Mouse (Mus musculus) frontal cortex, postnatal 14 days (tissue): ENCODE results near the gene Krt8.
"Not testable (repeated sequence)": the region's sequence is repeated elsewhere in the genome, so short reads cannot be mapped to it uniquely, and the experiment has no call there.

Source experiments
- DNase-seq, 2 experiments: peaks; one replicate each; pipeline ENCODE4 v3.0.0; 2022; ENCODE audit warnings: low spot score in 2 of 2

The Krt8 gene

DNA sequence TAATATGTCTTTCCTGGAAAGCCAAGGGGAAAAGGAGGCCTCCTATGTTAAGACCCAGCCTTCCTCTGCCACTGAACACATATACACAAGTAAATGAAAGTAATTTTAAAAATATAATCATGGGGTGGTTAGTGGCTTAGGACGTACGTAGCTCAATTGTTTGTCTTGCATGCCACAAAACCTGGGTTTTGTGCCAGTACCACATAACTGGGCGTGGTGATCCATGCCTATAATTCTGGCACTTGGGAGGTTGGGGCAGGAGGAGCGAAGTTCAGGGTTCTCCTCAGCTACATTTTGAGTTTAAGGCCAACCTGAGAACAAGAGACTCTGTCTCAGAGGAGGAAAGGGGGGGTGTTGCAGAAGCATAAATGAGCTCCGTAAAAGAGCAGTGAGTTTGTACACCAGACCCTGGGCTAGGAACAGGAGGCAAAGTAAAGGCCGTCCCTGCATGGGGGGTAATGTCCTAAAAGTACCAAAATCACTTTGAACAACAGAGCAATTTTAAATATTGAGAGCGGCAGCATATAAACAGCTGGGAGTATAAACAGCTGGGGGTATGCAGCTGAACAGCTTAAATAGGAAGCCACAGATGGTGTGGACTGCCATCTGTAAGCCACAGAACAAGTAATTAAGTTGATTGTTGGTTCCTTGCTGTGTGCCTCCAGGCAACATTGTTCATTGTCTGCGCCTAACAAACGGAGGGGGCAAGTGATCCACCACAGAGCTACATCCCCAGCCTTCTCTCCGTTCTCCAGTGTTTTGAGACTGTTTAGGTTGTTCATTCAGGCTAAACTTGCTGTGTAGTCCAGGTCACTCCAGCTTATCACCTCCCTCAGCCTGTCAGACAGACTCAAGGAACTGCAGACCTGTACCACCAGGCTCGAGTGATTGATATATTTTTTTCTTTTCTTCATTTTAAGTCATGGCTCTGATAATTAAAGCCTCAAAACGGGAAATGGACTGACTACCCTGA is 3.1 kb upstream of the Krt8 start:
- no peak for DNase-seq

DNA sequence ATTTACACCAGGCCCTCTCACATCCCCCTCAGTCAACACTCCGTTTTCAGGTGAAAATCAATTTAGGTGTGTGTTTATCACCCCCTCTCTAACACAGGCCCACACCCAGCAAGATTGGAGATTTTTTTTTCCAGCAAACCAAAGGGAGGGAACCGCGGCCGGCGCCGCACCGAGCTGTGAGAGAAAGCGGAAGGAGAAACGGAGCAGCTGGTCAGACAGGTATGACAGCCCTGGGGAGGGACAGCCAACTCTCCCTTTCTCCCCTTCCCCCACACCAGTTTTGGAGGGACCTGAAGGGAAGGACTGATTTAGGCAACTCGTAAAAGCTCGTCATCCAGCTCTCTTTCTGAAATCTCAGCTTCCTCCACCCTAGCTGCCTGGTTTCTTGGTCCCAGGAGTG is 2.0 kb upstream of the Krt8 start:
- DNase-seq = no peak

DNA sequence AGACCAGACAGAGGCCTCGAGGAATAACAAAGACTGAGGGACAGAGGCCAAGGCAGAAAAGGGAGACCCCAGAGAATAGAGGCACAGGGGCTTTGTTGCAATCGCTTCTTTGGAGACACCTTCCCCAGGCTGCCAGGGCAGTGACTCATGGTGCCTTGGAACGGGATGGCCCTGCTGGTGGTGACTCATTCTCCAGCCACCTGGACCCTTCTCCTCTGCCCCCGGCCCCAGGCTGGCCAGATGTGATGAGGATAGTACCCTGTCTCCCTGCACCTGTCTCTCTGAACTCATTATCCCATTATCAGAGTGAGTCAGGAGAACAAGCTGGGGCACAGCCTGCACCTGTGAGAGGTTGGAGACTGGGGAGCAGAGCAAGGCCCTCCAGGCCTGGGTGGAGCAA is 1.0 kb upstream of the Krt8 start:
- no peak for DNase-seq

DNA sequence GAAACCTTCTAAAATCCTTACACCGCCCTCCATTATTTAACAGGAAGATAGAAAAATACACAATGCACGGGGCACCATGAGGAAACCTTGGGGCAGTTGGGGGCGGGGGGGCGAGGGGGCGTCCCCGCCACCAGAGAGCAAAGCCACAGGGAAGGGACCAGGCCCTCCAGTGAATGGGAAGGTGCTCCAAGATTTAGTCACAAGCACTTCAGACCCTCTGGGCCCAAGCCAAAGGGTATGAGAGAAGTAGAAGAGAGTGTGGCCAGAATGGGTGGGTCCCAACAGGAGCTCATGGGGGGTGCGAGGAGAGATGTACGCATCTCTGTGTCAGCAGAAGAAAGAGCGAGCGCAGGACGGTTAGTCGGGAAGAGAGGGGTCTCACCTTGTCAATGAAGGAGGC is 766 bp downstream of the Krt8 start:
- no peak for DNase-seq

DNA sequence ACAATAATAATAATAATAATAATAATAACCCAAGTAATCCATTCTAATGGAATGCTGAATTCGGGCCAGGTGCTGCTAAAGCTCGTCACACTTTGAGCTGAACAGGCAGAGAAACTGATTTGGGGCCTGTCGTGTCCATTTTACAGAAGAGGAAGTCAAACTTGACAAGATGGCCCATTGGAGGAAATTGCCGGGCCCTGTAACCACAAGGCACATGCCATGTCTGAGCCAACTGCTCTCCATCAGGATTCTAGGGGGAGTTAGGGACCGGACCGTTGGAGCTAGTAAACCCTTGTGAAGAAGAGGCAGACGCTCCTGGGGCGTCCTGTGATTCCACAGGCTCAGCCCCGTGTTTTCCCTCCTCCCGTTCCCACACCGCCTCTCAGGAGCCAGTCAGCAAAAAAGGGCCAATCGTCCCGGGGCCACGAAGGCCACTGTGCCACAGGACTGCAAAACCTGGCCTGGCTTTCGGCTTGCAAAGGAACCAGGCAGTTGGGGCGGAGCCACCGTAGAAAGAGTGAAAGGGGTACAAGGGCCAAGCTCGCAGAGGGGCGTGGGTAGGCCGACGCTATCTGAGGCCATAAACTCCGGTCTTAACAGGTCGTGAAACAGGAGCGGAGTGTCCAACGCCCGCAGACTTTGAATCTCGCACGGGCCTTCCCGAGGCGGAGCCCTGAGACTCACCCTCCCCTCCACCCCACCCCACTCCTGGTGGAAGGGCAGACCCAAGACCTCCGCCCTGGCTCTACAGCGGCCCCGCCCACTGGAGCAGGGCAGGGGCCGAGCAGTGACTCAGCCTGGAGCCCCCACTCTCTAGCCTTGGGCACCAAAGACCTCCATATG is 1.4 kb downstream of the Krt8 start:
- DNase-seq = no peak

DNA sequence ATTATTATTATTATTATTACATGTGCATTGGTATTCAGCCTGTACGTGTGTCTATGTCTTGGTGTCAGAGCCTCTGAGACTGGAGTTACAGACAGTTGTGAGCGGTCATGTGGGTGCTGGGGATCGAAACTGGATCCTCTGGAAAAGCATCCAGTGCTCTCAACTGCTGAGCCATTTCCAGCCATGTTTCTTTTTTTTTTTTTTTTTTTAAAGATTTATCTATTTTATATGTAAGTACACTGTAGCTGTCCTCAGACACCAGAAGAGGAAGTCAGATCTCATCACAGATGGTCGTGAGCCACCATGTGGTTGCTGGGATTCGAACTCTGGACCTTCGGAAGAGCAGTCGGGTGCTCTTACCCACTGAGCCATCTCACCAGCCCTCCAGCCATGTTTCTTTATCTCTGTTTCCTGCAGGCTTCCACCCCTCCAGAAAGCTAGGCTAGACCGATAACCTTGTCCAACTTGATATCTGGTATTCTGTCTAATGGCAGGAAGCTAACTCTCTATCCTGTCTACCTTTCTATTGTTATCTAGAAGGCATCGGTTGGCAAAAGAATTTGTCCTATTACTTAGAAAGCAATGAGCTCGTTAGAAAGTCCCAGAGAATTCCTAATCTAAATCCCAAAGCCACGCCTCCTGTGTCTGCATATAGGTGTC is 4.5 kb downstream of the Krt8 start:
- no peak for DNase-seq

DNA sequence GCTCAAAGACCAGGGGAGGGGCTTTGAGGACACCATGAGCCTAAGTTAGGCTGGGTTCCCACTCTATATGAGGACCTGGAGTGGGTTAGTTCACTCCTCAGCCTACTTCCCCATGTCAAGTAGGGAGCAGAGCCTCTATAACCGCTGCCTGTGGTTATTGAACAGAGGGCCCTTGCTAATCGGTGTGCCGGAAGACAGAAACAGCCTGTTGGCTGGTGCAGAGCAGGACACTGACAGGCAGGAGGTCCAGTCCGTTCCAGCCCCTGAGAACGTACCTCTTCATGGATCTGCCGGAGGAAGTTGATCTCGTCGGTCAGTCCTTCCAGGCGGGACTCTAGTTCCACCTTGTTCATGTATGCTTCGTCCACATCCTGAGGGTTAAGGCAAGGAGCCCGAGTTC is 5.1 kb downstream of the Krt8 start:
- no peak for DNase-seq

DNA sequence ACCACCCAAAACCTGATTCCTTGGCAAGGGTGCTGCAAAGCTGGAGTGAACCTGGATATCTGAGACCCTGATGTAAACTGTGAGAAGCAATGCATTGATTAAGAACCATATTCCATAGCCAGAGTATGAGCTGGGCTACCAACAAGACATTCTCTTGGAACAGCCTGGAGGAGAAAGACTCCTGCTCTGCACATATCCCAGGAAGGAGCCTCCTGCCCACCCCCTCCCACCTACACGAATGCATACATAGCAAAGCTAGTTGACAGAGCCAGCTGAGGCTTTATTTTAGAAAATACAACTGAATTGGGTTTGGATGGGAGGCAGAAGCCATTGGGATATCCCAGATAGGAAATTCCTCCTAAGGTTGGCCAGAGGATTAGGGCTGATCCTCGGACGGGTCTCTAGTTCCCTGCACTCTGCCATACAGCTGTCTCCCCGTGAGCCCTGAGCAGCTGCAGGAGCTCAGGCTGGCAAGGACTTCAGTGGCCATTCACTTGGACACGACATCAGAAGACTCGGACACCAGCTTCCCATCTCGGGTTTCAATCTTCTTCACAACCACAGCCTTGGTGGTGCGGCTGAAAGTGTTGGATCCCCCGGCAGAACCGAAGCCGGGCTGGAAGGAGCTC is 7.7 kb downstream of the Krt8 start:
- not testable (repeated sequence) for DNase-seq

DNA sequence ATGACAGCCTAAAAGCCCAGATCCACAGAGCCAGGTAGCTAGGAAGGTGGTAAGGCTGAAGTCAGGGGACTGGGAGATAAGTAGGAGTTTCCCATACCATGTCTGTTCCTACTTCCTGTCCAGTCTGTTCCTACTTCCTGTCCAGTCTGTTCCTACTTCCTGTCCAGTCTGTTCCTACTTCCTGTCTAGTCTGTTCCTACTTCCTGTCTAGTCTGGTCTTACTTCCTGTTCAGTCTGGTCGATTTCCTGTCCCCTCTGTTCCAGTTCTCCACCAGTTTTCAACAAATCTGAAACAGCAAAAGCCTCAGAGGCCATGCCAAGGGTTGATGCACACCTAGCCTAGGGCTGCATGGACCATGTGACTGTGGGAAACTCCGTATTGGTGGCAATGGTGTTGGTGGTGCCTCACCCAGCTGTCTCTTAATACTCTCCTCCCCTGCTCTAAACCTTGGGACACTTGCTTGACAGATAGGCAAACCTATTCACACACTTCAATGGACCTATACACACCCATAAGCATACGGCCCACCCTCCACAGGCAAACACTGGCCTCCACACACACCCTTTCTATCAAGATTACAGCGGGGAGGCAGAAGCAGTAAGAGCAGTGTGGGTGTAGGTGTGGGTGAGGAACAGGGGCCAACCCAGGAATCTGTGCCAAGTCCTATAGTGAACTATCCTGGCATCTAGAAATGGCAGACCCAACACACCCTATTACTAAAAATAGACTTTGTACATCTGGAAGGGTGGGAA is 8.6 kb downstream of the Krt8 start:
- DNase-seq = no peak

DNA sequence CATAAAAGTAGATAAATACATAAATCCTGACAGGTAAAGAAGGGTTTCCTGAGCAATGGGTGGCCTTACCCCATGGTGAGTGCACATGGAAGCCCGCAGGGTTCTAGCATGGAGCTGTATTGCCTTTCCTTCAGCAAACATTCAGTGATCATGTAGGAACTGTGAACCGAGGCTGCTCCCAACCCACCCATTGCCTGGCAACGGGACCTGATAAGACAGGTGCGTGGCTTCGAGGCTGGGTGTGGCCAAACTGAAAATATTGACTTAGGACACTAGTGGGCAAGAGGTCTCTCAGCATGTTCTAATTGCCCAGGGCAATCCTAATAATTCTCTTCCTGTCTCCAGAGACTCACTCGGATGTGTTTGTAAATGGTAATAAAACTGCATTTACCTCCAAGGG is 9.9 kb downstream of the Krt8 start:
- no peak for DNase-seq

DNA sequence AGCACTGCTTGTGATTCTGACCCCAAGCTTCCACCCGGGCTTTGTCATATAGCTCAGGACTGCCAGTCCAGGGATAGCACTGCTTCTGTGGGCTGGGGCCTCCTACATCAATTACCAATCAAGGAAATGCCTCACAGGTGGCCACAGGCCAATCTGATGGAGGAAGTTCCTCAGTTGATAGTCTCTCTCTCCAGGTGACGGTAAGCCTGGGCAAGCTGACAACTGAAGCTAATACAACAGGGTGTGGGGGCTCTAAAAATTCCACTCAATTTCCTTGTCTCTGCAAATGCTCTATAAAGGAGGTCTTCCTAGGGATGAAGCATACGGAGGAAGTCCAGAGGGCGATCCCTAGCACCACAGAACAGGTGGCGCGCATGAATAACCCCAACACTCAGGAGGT is 13.3 kb downstream of the Krt8 start:
- no peak for DNase-seq

DNA sequence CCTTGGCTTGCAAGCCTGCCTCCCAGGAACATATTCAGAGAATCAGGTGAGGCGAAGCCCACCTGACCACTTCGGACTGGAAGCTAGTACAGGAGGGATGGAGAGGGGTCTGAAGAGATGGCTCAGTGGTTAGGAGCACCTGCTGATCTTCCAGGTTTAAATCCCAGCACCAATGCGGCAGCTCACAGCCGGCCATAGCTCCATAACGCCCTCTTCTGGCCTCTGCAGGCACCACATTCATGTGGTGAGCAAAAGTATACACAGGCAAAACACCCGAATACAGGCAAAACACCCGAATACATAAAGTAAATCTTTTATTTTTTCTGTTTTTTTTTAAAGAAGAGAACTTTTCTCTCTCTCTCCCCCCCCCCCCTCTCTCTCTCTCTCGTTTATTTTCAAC is 15.6 kb downstream of the Krt8 start:
- DNase-seq = no peak

DNA sequence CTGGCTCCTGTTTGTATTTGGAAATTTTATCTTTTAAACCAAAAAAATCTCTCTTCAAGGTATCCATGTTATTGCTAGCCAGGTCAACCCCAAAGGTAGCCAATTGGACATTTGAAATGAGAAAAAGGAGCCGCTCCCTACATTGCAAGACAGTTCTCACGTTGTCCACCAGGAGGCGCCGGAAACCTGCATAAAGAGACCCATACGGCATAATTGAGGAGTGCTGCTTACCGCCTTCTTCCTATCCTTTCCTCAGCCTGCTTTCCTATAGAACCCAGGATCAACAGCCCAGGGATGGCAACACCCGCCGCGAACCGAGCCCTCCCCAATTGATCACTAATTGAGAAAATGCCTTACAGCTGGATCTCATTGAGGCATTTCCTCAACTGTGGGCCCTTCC is 16.2 kb downstream of the Krt8 start:
- peak; percentile 62 to 83 for DNase-seq

DNA sequence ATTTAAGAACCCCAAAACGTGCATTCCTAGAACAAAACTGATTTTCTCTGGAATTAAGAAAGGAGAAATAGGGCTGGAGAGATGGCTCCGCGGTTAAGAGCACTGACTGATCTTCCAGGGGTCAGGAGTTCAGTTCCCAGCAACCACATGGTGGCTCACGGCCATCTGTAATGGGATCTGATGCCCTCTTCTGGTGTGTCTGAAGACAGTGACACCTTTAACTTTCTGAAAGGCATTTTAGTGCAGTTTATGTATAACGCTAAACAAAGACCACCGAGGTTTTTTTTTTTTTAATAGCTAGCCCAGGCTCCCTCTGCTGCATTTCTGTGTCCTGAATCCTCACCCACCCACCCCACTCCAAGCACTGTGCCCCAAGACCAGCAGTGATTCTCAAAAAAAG is 19.5 kb downstream of the Krt8 start:
- no peak for DNase-seq

DNA sequence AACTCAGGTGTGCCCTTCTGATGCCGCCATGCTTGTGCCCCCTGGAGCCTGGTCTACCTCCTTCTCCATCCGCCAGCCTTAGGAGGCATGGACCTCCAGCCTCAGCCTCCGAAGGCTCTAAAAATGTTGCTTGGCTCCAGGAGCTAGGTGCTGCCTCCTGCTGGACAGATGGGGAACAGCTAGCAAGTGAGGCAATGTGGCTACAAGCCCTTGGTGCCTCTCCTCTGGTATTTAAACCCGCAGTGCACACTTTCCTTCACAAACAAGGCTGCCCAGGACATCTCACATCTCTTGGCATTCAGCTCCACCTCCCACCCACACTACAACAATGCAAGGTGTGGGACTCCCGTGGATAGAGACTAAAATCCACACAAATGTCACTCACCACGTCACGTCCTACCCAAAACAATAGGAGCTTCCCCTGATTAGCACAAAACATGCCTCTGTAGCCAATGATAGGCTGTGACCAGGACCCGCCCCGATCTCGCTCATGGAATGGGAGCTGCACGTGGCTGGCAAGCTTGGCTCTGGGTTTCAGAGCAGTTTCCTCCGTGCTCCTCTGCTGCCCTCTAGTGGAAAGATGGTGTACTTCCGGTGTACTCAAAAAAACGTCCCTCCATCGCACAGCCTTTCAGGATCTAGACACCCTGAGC is 20.2 kb downstream of the Krt8 start:
- peak; percentile 87 to 91 for DNase-seq

DNA sequence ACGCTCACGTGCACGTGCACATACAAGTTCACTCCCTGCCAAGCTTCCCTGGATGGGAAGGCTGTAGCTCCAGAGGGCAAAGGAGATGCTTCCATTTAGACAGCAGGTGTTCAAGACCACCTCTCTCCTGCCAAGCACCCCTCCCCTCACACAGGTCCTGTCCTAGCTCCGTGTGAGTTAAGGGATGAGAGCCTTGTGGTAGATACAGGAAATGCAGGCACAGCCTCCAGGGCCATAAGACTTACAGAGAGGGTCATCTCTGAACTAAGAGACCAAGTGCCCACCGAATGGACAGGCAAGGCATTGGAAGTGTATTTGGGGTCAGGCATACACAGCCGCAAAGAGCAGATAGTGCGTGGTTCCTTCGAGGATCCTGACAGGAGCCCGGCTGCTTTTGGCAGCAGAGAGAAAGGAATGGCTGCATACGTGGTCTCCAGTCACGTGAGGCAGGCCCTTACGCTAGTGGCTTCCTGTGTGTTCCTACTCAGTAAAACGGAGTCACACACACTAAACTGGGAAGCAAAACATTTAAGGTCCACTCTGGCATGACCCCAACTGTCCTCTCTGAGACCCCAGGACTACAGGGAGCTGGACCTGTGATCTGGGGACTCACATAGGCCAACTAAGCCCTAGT is 20.9 kb downstream of the Krt8 start:
- DNase-seq = no peak

DNA sequence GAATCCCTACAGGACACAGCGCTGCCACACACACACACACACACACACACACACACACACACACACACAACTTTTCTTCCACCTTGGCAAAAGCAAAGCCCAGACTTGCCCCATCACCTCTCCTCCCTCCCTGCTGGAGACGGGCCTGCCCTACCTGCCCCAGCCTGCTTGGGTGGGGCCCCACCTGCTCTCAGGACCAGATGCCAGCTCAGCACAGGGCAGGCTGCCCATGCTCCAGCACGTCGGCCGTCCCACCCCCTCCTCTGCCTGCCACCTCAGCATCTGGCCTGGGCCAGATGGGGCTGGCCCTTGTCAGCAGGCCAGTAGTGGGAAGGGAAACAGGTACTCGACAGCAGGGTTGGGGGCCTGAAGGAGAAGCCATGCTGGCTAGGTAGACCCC is 23.4 kb downstream of the Krt8 start:
- no peak for DNase-seq

DNA sequence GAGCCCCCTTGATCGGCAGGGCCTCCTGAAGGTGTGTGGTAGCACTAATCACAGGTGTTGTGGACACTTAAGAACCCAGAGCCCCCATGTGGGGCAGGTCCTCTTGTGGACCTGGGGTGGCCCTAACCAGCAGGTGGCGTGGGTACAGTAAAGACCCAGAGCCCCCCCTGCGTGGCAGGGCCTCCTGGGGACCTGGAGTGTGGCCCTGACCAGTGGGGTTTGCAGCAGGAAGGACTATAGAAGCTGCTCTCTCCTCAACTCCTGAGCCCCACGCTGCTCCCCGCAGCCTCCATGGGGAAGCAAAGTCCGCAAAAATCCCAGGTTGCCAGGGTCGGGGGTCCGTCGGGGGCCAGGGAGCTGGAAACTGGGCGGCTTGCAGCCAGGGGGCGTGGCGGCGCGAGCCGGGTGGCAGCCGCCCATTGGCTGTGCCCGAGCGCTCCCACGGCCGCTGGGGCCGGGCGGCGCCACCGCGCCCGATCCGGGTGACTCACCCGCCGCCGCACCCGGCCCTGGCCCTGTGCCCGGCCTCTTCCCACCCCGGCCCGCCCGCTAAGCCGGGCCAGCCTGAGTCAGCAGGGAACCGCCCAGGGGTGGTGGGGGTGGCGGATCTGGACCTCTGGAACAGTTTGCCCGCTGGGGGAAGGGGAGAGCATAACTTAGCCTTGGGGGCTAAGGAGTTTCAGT is 27.1 kb downstream of the Krt8 start:
- peak; percentile 28 to 40 for DNase-seq

DNA sequence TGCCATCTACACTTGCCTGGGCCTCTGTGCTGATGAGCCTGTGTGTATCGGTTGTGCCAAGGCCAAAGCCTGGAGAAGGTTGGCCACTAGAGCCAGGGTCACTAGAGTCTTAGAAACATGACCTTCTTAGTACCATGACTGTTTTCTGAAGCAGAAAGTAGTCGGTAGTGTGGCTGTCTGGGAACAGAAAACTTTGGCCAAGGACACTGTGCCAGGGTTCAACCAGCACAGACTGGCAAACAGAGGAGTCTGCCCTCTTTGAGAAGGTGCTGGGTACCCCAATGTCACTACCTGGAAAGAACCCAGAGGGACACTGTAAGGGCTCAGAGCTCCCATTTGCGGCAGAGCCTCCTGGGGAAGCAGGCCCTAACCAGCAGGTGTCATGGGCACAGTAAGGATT is 27.6 kb downstream of the Krt8 start:
- DNase-seq = no peak

DNA sequence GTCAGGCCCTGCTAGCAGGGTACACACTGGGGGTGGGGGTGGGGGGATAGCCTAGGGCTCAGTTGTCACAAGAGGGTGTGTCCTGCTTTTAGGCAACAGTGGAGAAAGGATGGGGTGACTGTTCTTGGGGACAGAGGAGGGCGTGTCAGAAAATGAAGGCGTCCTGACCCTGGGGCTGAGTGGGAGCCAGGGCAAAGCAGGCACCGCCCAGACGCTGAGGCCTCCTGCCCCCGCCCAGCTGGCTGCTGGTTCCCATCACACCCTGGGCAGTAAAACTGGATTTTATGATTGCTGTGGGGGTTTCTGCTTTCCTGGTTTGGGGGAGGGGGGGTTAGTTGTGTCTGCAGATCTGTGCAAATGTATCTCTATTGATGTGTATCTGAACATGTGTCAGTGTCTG is 28.3 kb downstream of the Krt8 start:
- DNase-seq = no peak
